Comparison of ENCODE assay signal across 8 mouse cellular contexts in the genomic region with DNA sequence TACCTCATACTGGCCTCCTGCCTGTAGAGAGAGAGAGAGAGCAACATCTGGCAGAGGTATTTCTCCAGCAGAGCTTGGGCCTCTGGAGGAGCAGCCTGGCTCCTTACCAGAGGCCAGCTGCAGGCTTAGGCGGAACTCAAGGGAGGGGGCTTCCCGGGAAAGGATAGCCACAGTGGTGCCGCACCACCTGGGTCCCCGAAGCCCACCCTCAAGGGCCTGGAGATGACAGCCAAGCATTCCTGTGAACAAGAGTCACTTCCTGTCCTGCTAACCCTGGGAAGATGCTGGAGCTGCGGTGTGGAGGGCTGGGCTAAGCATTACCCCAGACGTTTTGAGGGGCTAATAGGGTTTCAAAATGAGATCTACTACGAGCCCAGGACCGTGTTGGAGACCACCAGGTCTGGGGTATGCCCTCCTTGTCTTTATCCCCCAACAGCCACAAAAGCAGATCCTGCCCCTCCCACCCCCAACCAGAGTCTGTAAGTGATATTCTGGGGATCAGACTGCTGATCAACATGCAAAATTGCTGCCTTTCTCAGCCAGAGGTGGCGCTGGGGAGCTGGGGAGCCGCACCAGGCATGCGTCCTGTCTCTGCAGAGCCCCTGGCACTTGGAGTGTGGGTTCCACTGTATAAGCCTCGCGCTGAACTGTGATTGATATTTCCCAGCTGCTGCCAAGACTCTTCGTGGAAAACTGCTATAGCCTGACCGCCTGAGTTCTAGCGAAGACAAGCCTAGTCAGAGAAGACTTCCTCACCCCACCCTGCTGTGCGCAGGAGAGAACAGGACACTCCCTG. TPM values are rescaled to one million over a fixed set of nuclear protein-coding genes. Genes with fewer than 3 reads are reported as not detected.
DNase-seq lines count a peak whose midpoint lies in the region; ATAC-seq lines count a peak whose summit lies in the region.

No protein-coding gene starts in this region.

- peak overlapping the region; percentile 36 for H3K4me2 ChIP-seq in hindbrain, embryonic 14.5 days (replicated peaks)

- H3K27ac ChIP-seq in hindbrain, embryonic 14.5 days = peak overlapping the region; percentile 38

- H3K36me3 ChIP-seq in hindbrain, embryonic 14.5 days (replicated peaks; ENCODE audit: control insufficient read depth, insufficient read depth) = no peaks in the 10 kb centered on the region

- H3K9me3 ChIP-seq in hindbrain, embryonic 14.5 days (ENCODE audit: control insufficient read depth, low read length) = no peaks in the 10 kb centered on the region

- DNase-seq in ZHBTc4 (ENCODE audit: low read depth, low spot score) = peak; percentile 80
- DNase-seq in cerebellum, postnatal 25 days = peak; percentile 69 to 80
- peak; percentile 87 for DNase-seq in gastrocnemius, adult 18-20 months (ENCODE audit: low spot score)
- DNase-seq in hindbrain, embryonic 14.5 days (ENCODE audit: low spot score) = peak; percentile 74
- DNase-seq in layer of hippocampus, postnatal 25 days (ENCODE audit: extremely low spot score in 1 of 2, low spot score in 1 of 2) = peak; percentile 71 to 80
- peak; percentile 90 to 94 for DNase-seq in lung, postnatal 4 days
- peak; percentile 65 for DNase-seq in right cerebral cortex, postnatal 25 days

- peaks cover 13% of the 10 kb centered on the region for H3K4me1 ChIP-seq in hindbrain, embryonic 14.5 days (replicated peaks; ENCODE audit: control insufficient read depth, insufficient read depth, low read length)

- no peaks in the 10 kb centered on the region for H3K27me3 ChIP-seq in hindbrain, embryonic 14.5 days (ENCODE audit: control insufficient read depth, insufficient read depth, low read length)

- ATAC-seq in hindbrain, embryonic 14.5 days (ENCODE audit: low FRiP score) = peak; percentile 80
- no peak for ATAC-seq in erythroid progenitor cell, adult 5-6 weeks (replicated peaks; ENCODE audit: low FRiP score, poor library complexity, severe bottlenecking)

- H3K4me3 ChIP-seq in hindbrain, embryonic 14.5 days (replicated peaks; ENCODE audit: low read length) = no peak overlapping the region

- WGBS in hindbrain, embryonic 14.5 days = 21% methylated on average over 17 of the region's 17 CpGs

- H3K9ac ChIP-seq in hindbrain, embryonic 14.5 days = peak overlapping the region; percentile 44; the same call in 1 of the 2 replicates

RNA-seq across cellular contexts. Expression of gene Col6a1, which starts 7.1 kb away (rescaled TPM):
- total RNA-seq in gastrocnemius, adult 18-20 months (2021) = 10 to 100 TPM; 28.2 to 28.5 TPM
- polyA plus RNA-seq in hindbrain, embryonic 14.5 days (2014; fragmentation: Nextera tagmentation; extraction: Ambion mirVana) = 24.7 and 26.4 TPM in 2 replicates
- total RNA-seq in layer of hippocampus, postnatal 25 days (2021) = 10 to 100 TPM; 16.6 to 19.7 TPM
- not detected in 2 replicates for total RNA-seq in erythroid progenitor cell, adult 5-6 weeks (2015; ENCODE audit: low replicate concordance)
- not detected in 2 replicates for total RNA-seq in erythroid progenitor cell, adult 5-6 weeks (2017; ENCODE audit: low replicate concordance)

Comparison
In these comparisons a context has a peak if more than half of its experiments do, and no peak if none do; other contexts are left out.
1. RNA of gene Col6a1, which starts 7.1 kb away (total RNA-seq): 28.2 to 28.5 TPM in gastrocnemius, adult 18-20 months and 16.6 to 19.7 TPM in layer of hippocampus, postnatal 25 days; not detected in erythroid progenitor cell, adult 5-6 weeks; every median in the first group is over 10 times any median in the second.
2. Peak in every context shown above with its lines, with median percentiles within 50 percentile points of each other: DNase-seq.